Mouse (Mus musculus) gastrocnemius, adult 18-20 months (tissue): Measurements from ENCODE around the gene Med15. TPM values are rescaled to one million over a fixed set of nuclear protein-coding genes. Genes with fewer than 3 reads are reported as not detected.

Experiments
- DNase-seq: peaks from one replicate; pipeline ENCODE4 v3.0.0; 2021; ENCODE audit warnings: low spot score
- total RNA-seq, 2 experiments: library from RNA; stranded (reverse); gene quantifications; 2 replicates each; pipeline ENCODE4 v1.2.3; 2021

Med15 gene
- total RNA-seq, 2 experiments from 2014 or later: 17.5 to 20.1 TPM

DNA sequence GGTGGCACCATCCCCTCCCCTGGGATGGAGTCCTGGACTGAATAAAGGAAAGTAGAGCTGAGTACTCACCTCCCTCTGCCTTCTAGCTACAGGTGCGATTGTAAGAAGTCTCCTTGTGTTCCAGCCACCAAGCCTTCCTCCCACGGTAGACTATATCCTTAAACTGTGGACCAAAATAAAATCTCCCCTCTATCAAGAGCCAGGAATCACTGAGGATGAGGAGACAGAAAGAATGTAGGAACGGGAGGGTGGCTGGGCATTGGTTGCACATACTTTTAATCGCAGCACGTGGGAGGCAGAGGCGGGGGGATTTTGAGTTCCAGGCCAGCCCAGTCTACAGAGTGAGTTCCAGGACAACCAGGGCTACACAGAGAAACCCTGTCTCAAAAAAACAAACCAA, 260 bp downstream of the Med15 start:
- no peak for DNase-seq

DNA sequence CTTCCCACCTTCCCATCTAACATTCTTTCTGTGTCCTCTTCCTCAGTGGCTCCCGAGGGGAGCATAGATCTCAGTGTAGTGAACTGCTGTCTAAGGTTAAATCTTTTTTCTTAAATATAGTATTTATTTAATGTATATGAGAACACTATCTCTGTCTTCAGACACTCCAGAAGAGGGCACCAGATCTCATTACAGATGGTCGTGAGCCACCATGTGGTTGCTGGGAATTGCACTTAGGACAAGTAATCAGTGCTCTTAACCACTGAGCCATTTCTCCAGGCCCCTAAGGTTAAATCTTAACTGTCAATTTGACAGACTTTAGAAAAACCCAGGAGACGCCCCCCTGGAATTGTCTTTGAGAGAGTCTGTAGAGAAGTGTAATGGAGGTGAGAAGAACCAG, 670 bp downstream of the Med15 start:
- DNase-seq: no peak

DNA sequence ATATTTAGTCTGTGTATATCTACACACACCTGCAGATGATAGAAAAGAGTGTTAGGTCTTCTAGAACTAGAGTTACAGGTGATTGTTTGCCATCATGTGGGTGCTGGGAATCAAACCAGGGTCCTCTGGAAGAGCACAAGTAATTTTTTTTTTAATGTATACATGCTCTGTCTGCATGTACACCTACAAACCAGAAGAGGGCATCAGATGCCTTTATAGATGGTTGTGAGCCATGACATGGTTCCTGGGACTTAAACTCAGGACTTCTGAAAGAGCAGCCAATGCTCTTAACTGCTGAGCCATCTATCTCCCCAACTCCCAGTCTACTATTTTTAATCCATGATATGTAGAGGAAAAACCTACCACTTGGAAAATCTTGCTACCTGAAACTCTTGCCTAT, 2.7 kb downstream of the Med15 start:
- DNase-seq: no peak

DNA sequence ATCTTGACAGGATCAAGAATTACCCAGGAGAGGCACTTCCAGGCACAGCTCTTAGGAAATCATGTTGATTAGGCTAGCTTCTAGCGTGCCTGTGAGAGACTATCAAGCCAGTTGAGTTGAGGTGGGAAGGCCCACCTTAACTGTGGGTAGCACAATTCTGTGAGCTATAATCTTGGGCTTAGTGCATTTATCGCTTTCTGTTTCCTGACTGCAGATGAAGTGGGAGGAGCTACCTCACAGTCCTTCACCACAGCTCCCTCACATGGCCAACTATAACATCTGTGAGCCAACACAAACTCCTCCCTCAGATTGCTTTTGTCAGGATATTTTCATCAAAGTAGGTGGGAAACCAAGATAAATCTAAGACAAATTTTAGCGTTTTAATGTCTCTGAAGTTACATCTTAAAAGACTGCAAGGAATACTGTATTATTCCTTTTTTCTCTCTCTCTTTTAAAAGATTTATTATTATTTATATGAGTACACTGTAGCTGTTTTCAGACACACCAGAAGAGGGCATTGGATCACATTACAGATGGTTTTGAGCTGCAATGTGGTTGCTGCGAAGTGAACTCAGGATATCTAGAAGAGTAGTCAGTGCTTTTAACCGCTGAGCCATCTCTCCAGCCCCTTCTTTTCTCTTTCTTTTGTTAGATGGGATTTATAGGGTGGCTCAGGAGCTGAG, 5.4 kb downstream of the Med15 start:
- peak; percentile 50 for DNase-seq

DNA sequence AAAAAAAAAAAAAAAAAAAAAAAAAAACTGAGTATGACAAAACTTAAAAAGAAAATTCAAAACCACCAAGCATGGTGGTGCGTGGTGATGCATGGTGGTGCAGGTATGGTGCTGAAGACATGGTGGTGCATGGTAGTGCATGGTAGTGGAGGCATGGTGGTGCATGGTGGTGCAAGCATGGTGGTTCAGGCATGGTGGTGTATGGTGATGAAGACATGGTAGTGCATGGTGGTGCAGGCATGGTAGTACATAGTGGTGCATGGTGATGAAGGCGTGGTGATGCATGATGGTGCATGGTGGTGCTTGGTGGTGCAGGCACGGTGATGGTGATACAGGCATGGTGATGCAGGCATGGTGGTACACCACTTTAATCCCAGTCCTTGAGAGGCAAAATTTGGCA, 8.2 kb downstream of the Med15 start:
- no peak for DNase-seq

DNA sequence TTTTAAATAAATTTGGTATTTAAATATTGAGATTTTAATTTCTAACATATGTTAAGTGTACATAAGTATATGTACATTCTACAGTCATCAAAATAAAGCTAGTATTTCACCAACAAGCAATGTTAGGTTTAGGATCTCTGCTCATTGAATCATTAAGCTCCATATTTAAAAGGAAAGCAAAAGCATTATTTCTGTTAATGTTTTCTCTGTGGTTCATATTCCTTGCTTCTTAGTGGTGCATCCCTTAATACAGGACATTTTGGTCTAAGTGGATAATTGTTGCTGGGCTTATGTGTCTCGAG, 9.4 kb downstream of the Med15 start:
- no peak for DNase-seq

DNA sequence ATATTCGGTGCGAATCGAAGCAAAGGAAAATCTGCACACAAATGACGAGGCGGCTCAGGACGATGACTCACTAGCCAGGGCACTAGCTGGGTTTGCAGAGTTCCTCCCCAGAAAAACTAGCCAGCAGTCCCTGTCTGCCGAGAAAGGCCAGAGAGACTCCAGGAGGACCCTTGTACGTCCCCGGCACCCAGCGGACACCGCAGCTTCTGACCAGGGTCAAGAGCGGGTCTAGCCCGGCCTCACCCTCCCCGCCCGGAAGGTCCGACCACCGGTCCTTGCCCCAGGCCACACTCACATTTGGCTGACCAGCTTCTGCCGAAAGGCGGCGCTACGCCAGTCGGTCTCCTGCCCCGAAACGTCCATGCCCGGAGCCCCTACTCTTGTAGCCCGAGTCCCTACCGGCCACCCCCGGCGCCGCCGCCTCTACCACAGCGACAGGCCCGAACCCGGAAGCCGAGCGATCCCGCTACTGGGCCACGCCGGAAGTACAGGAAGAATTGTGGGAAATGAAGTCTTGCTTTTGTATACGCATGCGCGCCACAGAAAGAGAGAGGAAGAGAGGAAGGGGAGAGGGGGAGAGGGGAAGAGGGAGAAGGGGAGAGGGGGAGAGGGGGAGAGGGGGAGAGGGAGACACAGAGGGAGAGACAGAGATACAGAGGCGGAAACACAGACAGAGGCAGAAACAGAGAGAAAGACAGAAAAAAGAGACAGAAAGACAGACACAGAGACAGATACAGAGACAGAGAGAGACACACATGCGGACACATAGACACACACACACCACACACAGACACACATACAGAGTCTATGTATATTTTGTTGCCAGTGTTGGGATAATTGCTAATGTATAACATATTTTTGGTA, 10.0 kb downstream of the Med15 start:
- peak; percentile 89 for DNase-seq

DNA sequence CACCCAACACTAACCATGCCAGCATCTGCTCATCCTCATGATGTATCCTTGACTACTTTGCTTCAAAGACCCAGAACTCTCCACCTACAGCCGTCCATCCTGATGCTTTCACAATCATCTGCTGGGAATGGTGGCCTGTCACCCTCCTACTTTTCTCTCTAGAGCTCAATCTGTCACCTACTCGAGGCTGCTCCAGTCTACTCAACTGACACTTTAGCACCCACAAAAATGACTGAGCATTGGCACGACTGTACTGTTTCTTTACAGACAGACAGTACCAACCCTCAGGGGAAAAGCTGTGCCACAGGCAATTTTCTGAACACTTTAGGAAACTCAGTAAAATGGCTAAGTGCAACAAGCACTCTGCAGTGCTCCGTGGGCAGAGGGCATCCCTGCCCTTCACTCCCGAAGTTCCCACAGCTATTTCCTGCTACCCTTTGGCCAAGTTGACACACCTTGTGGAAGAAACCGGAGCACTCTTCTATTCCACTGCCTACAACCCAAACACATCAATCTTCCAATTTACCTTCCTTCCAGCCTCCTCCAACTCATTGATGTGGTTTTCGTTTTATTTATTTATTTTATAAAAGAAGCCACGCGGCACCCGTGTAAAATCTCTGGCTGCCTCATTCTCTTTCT, 10.8 kb downstream of the Med15 start:
- no peak for DNase-seq

DNA sequence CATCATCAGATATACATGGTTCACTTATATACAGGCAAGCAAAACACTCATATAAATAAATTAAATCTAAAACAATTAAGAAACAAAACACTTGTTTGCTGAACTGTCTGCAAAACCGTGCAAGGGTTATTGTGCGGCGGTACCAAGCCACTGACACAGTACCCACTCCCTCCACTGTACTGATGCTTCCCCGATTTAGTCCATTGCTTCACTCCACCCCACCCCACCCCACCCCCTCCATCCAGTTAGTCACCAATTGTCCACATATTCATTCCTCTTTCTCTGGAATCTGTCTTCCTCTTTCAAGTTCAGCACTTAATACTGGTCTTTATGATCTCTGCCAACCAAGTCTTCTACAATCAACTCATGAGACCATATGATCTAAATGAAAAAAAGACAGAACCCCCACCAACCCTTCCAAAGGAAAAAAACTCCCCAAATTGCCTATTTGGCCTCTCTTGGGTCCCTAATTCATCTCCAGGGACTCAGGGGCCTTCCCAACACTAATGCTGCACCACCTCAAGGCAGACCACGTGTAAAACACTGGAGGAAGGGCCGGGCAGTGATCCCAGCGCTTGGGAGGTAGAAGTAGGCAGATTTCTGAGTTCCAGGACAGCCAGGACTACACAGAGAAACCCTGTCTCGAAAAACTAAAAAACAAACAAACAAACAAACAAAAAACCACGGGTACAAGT, 11.4 kb downstream of the Med15 start:
- DNase-seq: no peak

DNA sequence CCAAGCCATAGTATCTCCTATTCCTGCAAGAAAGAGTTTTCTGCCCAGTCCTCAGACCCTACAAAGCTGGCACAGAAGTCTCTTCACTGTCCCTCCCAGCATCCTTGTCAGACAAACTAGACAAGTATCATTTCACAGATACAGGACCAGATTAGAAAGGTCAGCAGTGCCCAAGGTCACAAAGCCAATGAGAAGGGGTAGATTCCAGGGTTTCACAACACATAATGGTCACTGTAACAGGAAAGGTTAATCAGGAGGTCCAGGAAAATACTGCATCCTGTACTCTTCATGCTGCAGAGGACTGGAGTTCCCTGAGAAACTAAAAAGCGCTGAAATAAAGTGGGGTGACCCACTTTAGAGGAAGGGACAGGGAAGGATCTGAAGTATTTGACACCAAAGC, 14.9 kb downstream of the Med15 start:
- DNase-seq: no peak

DNA sequence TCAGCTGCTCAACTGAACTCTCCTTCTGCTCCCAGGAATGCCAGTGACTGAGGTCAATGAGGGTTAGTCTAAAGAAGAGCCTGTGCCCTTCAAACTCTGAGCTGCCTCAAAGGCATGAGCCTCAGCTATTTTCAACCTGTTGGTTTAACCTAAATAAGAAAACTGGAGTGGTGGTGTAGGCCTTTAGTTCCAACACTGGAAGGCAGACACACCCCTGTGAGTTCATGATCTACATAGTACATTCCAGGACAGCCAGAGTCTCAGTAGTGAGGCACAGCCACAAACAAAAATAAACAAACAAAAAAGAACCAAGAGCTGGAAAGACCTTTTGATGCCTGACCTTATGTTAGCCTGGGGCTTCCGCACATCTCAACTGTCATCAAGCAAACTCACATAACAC, 25.1 kb downstream of the Med15 start:
- DNase-seq: no peak

DNA sequence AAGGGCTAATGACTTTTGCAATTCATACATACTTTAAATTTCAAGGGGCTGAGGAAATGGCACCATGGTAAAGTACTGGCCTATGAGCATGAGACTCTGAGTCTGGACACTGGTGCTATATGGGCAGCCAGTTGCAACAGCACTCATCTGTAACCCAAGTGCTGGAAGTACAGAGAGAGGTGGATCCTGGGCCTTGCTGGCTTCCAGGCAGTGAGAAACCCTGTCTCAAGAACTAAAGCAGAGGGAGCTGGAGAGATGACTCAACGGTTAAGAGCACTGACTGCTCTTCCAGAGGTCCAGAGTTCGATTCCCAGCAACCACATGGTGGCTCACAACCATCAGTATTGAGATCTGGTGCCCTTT, 31.7 kb downstream of the Med15 start:
- DNase-seq: no peak

DNA sequence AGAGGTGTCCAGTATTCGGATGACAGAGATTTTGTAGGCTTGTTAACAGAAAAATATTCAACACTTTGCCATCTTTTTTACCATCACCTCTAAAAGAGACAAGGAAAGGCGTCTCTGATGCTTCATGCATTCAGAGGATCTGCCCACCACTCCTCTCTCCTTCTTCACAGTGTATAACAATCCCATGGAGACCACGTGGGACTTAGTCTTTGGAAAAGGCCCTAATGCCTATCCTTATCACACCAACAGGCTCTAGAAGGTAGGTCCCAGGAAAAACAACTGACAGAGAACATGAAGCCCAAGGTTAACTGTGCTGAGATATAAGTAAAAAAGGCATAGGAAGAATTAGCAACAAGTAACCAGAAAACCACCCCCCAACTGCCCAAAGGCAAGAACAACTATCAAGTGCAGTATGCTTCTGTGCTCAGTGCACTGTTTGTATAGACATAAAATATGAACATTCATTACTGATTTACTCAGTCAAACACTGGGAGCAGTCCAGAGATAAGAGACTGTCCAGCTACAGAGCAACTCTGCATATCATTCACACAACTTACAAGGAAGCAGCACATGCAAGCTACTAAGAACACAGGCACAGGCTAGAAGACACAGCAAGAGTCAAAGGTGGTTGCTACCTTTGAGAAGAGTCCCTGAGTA, 32.2 kb downstream of the Med15 start:
- DNase-seq: no peak

DNA sequence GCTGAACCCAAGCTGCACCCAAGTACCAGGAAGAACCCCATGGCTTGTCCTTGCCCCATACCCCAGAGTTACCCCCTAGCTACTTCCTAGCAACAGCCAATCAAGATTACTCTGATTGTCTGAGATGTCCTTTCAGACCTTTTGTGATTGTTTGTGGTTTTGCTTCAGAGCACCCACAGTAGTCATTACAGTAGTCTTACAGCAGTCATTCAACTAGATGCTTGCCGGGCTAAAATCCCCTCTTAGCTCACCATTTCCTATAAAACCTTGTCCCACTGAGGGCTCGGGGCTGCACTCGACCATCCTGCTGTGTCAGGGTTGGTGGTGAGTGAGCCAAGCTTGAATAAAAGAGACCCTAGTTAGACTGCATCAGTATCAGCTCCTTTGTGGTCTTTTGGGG, 37.8 kb downstream of the Med15 start:
- no peak for DNase-seq

DNA sequence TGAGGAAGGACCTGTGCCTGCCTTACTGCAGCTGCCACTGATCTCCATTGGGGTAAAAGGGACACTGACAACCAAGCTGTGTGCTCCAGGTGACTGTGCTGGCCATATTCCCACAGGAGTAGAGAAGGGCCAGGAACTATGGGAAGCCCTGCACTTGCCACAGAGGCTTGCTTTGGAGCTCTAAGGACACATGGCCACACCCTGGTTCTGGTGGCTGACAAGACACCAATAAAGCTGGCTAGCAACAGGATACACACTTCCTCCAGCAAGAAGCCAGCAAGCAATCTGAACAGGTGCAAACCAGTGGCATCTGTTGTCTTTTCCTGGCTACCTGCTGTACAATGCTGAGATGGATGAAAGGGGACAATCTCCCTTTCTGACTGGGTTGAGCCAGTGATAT, 62.8 kb downstream of the Med15 start:
- DNase-seq: no peak

DNA sequence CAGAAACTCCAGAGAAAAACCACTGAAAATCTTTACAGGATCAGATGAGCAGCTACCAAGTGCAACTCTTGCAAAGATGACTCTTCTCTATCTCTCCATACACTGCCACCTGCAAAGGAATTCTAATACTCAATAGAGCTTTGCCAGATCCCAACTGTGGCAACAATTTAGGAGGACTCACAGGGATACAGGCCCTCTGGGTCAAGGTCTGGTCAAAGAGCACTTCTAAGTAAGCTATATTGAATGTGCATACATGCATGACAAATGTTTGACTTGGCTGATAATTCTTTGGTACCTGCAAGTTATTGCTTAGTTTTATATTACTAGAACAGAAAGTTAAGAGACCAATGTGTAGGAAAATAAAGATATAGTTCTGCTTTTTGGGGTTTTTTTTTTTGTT, 67.1 kb downstream of the Med15 start:
- no peak for DNase-seq

DNA sequence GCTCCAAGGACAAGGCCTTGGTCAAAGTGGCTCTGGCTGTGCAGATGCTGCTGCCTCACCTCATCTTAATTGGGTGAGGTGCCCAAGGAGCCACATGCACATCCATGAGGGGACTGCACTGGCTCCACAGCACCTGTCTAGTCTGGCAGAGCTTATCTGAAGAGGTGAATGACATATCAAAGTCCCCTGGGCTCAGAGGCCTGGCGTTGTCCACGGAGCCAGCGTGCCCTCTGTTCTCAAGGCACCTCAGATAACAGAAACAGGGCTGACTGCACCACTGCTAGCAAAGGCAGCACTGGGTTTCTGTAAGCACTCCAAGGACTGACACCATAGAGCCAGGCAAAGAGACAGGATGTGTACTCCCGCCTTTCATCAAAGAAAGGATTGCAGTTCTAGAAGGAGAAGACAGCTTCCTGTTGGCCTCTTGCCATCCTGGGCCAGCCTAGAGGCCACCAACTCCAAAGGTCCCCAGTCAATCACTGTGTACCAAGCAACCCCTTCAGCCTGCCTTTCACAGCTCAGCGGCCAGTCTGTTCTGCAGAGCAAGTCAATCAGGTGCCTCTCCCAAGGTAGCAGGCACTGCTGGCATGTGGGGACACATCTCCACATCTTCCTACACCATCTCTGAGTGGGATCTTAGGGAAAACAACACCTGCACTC, 76.3 kb downstream of the Med15 start:
- no peak for DNase-seq

DNA sequence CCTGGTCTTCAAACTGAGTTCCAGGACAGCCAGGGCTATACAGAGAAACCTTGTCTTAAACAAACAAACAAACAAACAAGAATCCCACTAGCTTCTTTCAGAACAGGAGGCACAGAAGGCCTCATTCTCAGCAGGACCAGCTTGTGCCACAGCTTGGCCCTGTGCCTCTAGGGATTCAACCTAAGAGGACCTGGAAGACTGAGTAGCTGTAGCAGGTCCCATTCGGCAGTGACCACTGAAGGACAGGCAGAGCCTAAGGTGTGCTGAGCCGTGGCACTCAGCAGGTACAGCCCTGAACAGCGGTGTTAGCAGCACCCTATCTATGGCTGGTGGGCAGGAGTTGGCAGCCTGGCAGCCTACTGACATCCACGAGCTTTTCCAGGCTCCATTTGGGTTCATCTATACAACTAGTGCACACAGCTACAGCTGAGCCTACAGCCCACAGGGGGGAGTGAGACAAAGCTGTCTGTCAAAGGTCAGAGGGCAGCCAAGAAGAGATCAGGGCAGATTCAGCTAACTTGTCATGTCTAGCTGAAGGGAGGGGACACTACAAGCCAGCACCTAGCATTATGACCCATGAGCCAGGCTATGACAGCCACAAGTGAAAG, 78.4 kb downstream of the Med15 start:
- no peak for DNase-seq

DNA sequence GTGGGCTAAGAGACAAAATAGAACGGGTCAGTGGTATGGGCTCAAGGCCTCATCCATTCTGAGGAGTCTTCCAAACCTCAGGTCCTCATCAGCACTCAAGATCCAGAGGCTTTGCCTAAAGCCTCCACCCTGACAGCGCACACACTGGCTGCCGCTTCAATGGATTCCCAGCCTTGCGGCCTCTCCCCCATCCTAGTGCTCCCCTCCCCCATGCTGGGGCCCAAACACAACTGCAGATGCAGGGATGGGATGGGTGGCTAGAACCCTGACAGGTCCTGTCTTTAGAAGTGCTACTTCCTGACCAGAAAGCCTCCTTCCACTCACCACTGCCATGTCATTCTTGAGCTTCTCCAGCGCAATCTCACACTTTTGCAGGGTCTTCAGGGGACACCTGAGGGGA, 79.1 kb downstream of the Med15 start:
- DNase-seq: no peak

DNA sequence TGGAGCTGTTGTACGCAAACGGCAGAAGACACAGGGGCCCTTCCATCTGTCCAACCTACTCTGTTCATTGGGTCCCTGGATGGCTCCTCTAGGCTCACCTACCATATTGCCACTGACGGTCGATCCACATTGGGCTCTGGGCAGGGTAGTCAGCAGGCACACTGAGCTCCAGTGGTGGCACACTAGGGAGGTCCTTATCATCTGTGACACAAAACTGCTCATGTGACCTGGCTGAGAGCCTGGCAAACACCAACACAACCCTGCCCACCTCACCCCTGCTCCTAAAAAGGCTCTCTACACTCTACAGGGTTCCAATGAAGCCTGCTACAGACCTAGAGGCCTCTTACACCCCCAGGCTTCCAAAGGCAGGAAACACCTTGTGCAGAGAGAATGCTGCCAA, 80.1 kb downstream of the Med15 start:
- no peak for DNase-seq

DNA sequence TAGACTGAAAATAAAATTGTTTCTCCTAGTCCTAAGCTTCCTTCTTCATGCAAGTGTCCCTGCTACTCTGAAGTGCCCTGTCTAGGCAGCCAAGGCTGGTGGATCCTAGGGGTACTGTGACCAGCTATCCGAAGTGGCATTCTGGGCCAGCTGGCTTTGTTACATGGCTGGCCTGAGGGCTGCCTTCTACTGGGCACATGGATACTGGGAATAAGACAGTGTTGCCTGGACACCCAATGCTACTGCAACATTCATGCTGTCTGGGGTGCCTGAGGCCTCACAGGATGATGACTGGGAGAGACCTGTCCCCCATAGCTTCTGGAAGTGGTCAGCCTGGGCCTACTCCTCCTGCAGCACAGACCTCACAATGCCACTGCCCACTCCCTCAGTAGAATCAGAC, 82.0 kb downstream of the Med15 start:
- no peak for DNase-seq
